Mouse (Mus musculus) midbrain, postnatal 0 days (tissue): ENCODE results near the gene Tmem151b. TPM values are rescaled to one million over a fixed set of nuclear protein-coding genes. Genes with fewer than 3 reads are reported as not detected.
A peak's percentile ranks its signal among the peaks of the same experiment; 100 is the strongest.

ENCODE experiments used
- ATAC-seq: fragments of 200-750 bp; cut with Nextera tagmentation; 2 replicates; pipeline ENCODE4 v1.8.0; 2017; ENCODE audit warnings: moderate number of reproducible peaks, mild to moderate bottlenecking, moderate TSS enrichment, moderate library complexity; ENCODE audit not compliant: low FRiP score
- DNase-seq: peaks from one replicate; pipeline ENCODE4 v3.0.0-alpha.2; 2015; ENCODE audit warnings: low spot score
- H3K27ac ChIP-seq: fragments of 300-500 bp; sonication (generic); 2 replicates; pipeline ENCODE4 v1.5.1; 2014; ENCODE audit warnings: low read depth, mild to moderate bottlenecking, low read length, mixed read lengths
- H3K27me3 ChIP-seq: fragments of 300-500 bp; sonication (generic); 2 replicates; pipeline ENCODE4 v1.6.1; 2014; ENCODE audit warnings: low read length, control low read depth, mixed read lengths; ENCODE audit not compliant: insufficient read depth
- H3K36me3 ChIP-seq: fragments of 300-500 bp; sonication (generic); 2 replicates; pipeline ENCODE4 v1.6.1; 2014; ENCODE audit warnings: low read length, control low read depth, mixed read lengths; ENCODE audit not compliant: insufficient read depth
- H3K4me1 ChIP-seq: fragments of 300-500 bp; sonication (generic); 2 replicates; pipeline ENCODE4 v1.6.1; 2014; ENCODE audit warnings: mild to moderate bottlenecking, control low read depth, antibody characterized with exemption, low read length, mixed read lengths; ENCODE audit not compliant: insufficient read depth
- H3K4me2 ChIP-seq: fragments of 300-500 bp; sonication (generic); 2 replicates; pipeline ENCODE4 v1.6.1; 2014; ENCODE audit warnings: low read depth, mild to moderate bottlenecking, low read length, mixed read lengths; ENCODE audit not compliant: poor library complexity, severe bottlenecking
- H3K4me3 ChIP-seq: fragments of 300-500 bp; sonication (generic); 2 replicates; pipeline ENCODE4 v1.5.1; 2014; ENCODE audit warnings: low read depth, mild to moderate bottlenecking, low read length, moderate library complexity
- H3K9ac ChIP-seq: fragments of 300-500 bp; sonication (generic); replicated peaks from 2 replicates; pipeline ENCODE4 v1.6.1; 2014; ENCODE audit warnings: mild to moderate bottlenecking, low read length, moderate library complexity, mixed read lengths; ENCODE audit not compliant: poor library complexity, severe bottlenecking
- H3K9me3 ChIP-seq: fragments of 300-500 bp; sonication (generic); 2 replicates; pipeline ENCODE4 v1.6.1; 2016; ENCODE audit warnings: low read length, control low read depth
- CTCF ChIP-seq: IDR thresholded peaks from 2 replicates; pipeline ENCODE4 v1.5.1; 2016; ENCODE audit warnings: antibody characterized with exemption, mild to moderate bottlenecking
- WGBS: fragments of 180-500 bp; shearing (Covaris S2); extraction: QIAGEN DNeasy Blood & Tissue Kit; methylation state at CpG from one replicate; pipeline ENCODE4 v1.1.7; 2014; 5-methylcytosine and 5-hydroxymethylcytosine counted together
- polyA plus RNA-seq: library from polyadenylated mRNA; unstranded; fragments of >200 nt; fragmentation: Nextera tagmentation; extraction: Ambion mirVana; gene quantifications from 2 replicates; pipeline ENCODE4 v1.2.1, GENCODE M21; 2015
- total RNA-seq: library from RNA; depleted of rRNA; stranded (reverse); fragments of >200 nt; gene quantifications from 2 replicates; pipeline ENCODE4 v1.2.3, GENCODE M21; 2014

The Tmem151b gene
- total and polyA plus RNA-seq, 2 experiments from 2014 or later, result 29.1 to 95.6 TPM

DNA sequence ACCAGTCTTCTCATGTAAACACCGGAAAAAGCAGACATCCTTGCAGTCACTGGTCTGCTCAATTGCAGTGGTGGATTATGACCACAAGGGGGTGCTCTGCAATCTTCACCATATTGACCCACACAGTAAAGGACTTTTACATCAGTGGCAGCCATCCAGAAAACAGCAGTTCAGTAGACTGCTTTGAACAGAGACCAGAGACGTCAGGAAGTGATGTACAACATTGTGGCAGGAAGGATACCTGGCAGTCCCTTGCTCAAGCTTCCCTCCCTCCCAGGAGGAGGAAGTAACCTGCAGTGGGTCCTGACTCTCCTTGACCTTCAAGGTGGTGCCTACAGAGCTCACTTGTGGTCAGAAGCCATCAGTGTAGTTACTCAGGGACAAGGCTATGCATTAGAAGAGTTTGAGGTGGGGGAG lies 32.1 kb upstream of the Tmem151b start:
- Histone ChIP-seq H3K9me3 (no peaks in the 10 kb centered on the region), H3K9ac (no peak overlapping the region), H3K4me2 (no peak overlapping the region), H3K27ac (0 out of 2 replicates have a peak overlapping the region, but pooled peaks have one; percentile 38), H3K4me3 (no peak overlapping the region), H3K4me1 (no peaks in the 10 kb centered on the region), H3K27me3 (no peaks in the 10 kb centered on the region), H3K36me3 (no peaks in the 10 kb centered on the region)
- peak; percentile 93 for TF ChIP-seq CTCF
- DNase-seq (peak; percentile 90), ATAC-seq (no peak)
- WGBS, result 8% methylated on average over 2 of the region's 2 CpGs

DNA sequence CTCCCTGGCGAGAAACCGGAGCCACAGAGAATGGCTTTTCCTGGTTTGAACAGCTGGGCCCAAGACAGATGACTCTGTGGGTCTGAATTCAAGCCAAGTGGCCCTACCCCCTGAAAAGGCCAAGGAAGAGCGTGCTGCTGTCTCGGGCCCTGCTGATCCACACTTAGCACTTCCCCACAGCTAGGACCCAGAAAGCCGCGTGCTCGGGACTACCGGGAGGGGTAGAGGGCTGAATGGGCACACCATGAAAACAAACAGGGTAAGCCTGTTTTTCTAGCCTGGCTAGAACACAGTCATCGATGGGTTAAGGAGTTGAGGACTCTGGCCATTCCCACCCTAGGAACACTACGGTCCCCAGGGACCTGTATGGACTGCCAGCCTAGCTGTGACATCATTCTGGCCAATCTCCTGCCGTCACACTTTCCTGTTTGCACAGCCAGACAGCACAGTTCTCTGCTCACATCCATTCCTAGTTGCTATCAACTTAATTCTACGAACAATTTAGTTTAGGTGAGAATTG lies 31.5 kb upstream of the Tmem151b start:
- Histone ChIP-seq H3K27me3 (no peaks in the 10 kb centered on the region), H3K27ac (peak overlapping the region; percentile 38; the same call in 1 of the 2 replicates), H3K36me3 (no peaks in the 10 kb centered on the region), H3K4me3 (no peak overlapping the region), H3K4me2 (no peak overlapping the region), H3K4me1 (no peaks in the 10 kb centered on the region), H3K9ac (no peak overlapping the region), H3K9me3 (no peaks in the 10 kb centered on the region)
- 48% methylated on average over 12 of the region's 12 CpGs for WGBS
- TF ChIP-seq CTCF, result no peak
- DNase-seq (no peak), ATAC-seq (no peak)

DNA sequence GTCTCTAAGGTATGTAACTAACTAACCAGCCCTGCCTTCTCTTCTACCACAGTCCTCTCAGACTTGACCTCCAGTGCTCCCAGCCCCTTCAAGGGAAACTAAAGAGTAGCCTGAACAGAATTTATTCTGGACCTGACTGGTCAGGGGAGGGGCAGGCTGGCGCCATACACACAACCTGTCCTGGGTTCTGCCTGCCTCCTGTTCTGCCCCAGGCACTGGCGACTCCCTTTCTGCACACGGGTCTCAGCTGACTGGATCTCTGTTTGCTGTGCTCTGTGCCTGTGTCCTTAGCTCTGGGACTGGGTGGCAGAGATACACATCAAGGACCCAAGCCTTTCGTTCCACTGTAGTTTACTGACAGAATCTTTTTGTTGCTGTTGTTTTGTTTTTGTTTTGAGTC lies 30.1 kb upstream of the Tmem151b start:
- WGBS, result 93% methylated on average over 4 of the region's 4 CpGs
- no peak overlapping the region for H3K27ac ChIP-seq
- TF ChIP-seq CTCF, result no peak
- no peak for ATAC-seq
- no peak overlapping the region for H3K4me3 ChIP-seq
- H3K9ac ChIP-seq, result no peak overlapping the region
- H3K27me3 ChIP-seq, result no peaks in the 10 kb centered on the region
- no peaks in the 10 kb centered on the region for H3K36me3 ChIP-seq
- DNase-seq, result no peak
- H3K4me2 ChIP-seq, result no peak overlapping the region
- peaks cover 7% of the 10 kb centered on the region for H3K4me1 ChIP-seq
- no peaks in the 10 kb centered on the region for H3K9me3 ChIP-seq

DNA sequence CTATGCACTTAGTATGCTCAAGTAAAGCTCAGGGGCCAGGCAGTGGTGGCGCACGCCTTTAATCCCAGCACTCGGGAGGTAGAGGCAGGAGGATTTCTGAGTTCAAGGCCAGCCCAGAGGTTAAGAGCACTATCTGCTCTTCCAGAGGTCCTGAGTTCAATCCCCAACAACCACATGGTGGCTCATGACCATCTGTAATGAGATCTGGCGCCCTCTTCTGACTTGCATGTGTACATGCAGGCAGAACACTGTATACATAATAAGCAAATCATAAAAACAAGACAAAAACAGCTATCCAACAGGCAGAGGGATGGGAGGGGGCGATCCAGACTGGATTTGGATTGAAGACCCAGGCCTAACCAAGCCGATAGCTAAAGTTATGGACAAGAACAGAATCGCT lies 29.4 kb upstream of the Tmem151b start:
- Histone ChIP-seq H3K4me2 (no peak overlapping the region), H3K4me3 (no peak overlapping the region), H3K9me3 (no peaks in the 10 kb centered on the region), H3K27ac (no peak overlapping the region), H3K4me1 (peaks cover 7% of the 10 kb centered on the region), H3K9ac (no peak overlapping the region), H3K27me3 (no peaks in the 10 kb centered on the region), H3K36me3 (no peaks in the 10 kb centered on the region)
- ATAC-seq (no peak), DNase-seq (no peak)
- 75% methylated on average over 7 of the region's 7 CpGs for WGBS
- TF ChIP-seq CTCF, result peak; percentile 68

DNA sequence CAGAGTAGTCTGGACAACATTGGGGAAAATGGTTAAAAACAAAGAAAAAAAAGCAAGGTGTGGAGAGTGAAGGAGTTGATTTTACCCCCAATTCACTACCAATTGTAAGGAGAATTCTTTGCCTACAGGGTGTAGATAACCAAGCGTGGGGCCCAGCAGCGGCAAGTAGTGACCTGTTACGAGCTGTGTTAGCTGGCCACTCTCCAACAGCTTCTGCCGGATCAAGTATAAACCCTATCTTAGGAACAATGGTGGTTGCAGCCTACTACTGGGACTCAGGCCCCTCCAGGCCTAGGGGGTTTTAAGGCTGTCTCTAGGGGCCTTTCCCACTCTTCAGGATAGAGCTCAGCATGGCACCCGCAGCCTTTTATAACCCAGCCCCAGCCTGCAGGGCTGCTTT lies 28.8 kb upstream of the Tmem151b start:
- TF ChIP-seq CTCF, result no peak
- H3K27me3 ChIP-seq, result no peaks in the 10 kb centered on the region
- peaks cover 7% of the 10 kb centered on the region for H3K4me1 ChIP-seq
- H3K4me3 ChIP-seq, result no peak overlapping the region
- no peak for ATAC-seq
- no peaks in the 10 kb centered on the region for H3K9me3 ChIP-seq
- no peak overlapping the region for H3K4me2 ChIP-seq
- no peaks in the 10 kb centered on the region for H3K36me3 ChIP-seq
- H3K27ac ChIP-seq, result no peak overlapping the region
- DNase-seq, result no peak
- 55% methylated on average over 5 of the region's 5 CpGs for WGBS
- H3K9ac ChIP-seq, result no peak overlapping the region

DNA sequence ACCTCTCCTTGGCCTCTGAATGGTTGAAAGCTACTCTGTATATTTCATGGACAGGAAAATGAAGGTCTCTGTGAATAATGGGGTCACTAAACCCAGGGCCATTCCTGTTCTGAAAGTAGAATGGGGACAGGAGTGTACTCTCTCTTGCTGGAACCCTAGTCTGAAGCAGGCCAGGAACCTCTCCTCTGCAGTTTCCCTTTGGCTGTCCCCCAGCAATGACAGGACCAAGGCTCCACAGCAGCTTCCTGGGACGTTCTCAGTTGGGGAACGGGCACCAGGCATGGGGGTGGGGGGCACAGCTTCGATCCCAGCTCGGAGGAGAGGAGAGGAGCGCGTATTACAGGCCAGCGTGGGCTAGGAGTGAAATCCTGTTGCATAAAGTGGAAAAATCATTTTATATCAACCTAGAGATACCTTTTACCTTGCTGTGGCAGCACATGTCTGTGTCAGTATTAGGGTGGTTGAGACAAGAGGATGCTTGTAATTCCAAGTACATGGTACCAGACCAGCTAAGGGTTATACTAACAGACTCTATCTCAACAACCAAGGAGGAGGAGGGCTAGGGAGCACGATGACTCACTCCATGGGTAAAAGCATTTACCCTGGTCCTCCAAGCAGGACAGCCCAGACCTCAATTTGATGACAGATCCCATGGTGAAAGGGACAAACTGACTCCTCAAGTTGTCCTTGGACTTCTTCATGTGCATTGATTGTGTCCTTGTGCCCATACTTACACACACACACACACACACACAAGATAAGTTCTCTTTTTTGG lies 25.8 kb upstream of the Tmem151b start:
- H3K27me3 ChIP-seq, result no peaks in the 10 kb centered on the region

More for the DNA sequence above, 25.8 kb upstream of the Tmem151b start:
- ATAC-seq (no peak), DNase-seq (no peak)
- Histone ChIP-seq H3K9me3 (no peaks in the 10 kb centered on the region), H3K27ac (peak overlapping the region; percentile 97), H3K36me3 (peaks cover 11% of the 10 kb centered on the region), H3K4me1 (peaks cover 7% of the 10 kb centered on the region), H3K4me3 (no peak overlapping the region), H3K4me2 (peak overlapping the region; percentile 72), H3K9ac (peak overlapping the region; percentile 13; the same call in 1 of the 2 replicates)
- WGBS, result 89% methylated on average over 8 of the region's 8 CpGs
- no peak for TF ChIP-seq CTCF
